Mouse (Mus musculus) CH12.LX (cell line): ENCODE measurements around the gene Abcb1b.

ENCODE experiments used
- CHD1 ChIP-seq: IDR thresholded peaks from 2 replicates; pipeline ENCODE4 v1.6.1; 2012; ENCODE audit warnings: low read depth, low read length, improper control_type of control experiment, inconsistent platforms
- CTCF ChIP-seq, 2 experiments: IDR thresholded peaks in 1 of 2; conservative IDR thresholded peaks in 1 of 2; 2 replicates each; pipeline ENCODE4 v1.5.1; 2011 to 2012; ENCODE audit warnings: low read depth in 2 of 2, low read length in 2 of 2, improper control_type of control experiment in 1 of 2, inconsistent platforms in 1 of 2, mild to moderate bottlenecking in 1 of 2, moderate library complexity in 1 of 2
- EP300 ChIP-seq: IDR thresholded peaks from 2 replicates; pipeline ENCODE4 v1.6.1; 2011; ENCODE audit warnings: low read length, improper control_type of control experiment
- ETS1 ChIP-seq: conservative IDR thresholded peaks from 2 replicates; pipeline ENCODE4 v1.6.1; 2012; ENCODE audit warnings: low read depth, mild to moderate bottlenecking, inconsistent platforms, low read length, improper control_type of control experiment, moderate library complexity
- MAFK ChIP-seq: IDR thresholded peaks from 2 replicates; pipeline ENCODE4 v1.6.1; 2011; ENCODE audit warnings: low read length, improper control_type of control experiment; ENCODE audit not compliant: insufficient replicate concordance
- MEF2A ChIP-seq: IDR thresholded peaks from 2 replicates; pipeline ENCODE4 v1.6.1; 2014; ENCODE audit warnings: low read depth, mild to moderate bottlenecking, inconsistent platforms, low read length, improper control_type of control experiment, borderline replicate concordance
- POLR2AphosphoS2 ChIP-seq: IDR thresholded peaks from 2 replicates; pipeline ENCODE4 v1.6.1; 2011; ENCODE audit warnings: low read depth, low read length, improper control_type of control experiment
- TCF12 ChIP-seq: IDR thresholded peaks from 2 replicates; pipeline ENCODE4 v1.6.1; 2014; ENCODE audit warnings: low read depth, mild to moderate bottlenecking, inconsistent platforms, low read length, improper control_type of control experiment
- UBTF ChIP-seq: IDR thresholded peaks from 2 replicates; pipeline ENCODE4 v1.6.1; 2012; ENCODE audit warnings: low read depth, mild to moderate bottlenecking, inconsistent platforms, low read length, improper control_type of control experiment, moderate library complexity
- USF1 ChIP-seq: IDR thresholded peaks from 2 replicates; pipeline ENCODE4 v1.6.1; 2014; ENCODE audit warnings: low read depth, mild to moderate bottlenecking, inconsistent platforms, low read length, improper control_type of control experiment
- ZNF384 ChIP-seq: IDR thresholded peaks from 2 replicates; pipeline ENCODE4 v1.6.1; 2012; ENCODE audit warnings: low read depth, low read length, improper control_type of control experiment, inconsistent platforms

DNA sequence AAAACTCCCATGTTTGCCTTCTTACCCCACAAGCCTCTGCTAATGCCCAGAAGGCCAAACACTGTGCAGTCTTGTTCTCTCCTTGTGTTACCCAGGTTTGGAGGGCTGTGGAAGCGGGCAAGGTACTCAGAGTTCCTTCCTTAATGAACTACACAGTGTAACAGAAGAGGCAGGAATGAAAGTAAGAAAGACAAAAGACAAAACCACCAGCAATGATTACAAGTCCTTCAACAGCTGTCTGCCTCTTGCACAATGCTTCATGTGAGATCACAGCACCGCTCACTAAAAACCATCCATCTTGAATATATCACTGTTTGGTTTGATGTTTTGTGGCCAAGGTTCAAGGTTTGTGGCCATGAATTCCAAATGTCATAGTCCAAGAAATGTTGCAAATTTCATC lies 19.6 kb upstream of the Abcb1b start:
- TF ChIP-seq POLR2AphosphoS2 (no peak), ETS1 (no peak), CHD1 (no peak), CTCF (conservative IDR thresholded peaks at IDR 0.05 in 1 of 2, IDR thresholded peaks at IDR 0.05 in 1 of 2; ENCODE audit: low read depth in 2 of 2, low read length in 2 of 2) (no peak), USF1 (no peak), UBTF (no peak), MAFK (no peak), ZNF384 (no peak), MEF2A (no peak), EP300 (no peak), TCF12 (no peak)
